Mouse (Mus musculus) ES-E14 (cell line): ENCODE data around the gene Fam241a. TPM values are rescaled to one million over a fixed set of nuclear protein-coding genes. Genes with fewer than 3 reads are reported as not detected.

Experiments used
- DNase-seq: peaks from one replicate; pipeline ENCODE4 v3.0.0-alpha.2; 2013; ENCODE audit warnings: low read depth, low spot score
- H3K27ac ChIP-seq: 2 replicates; pipeline ENCODE4 v1.5.1; 2012; ENCODE audit warnings: low read depth, mild to moderate bottlenecking, low read length, moderate library complexity, mixed read lengths; ENCODE audit not compliant: poor library complexity, insufficient read depth, severe bottlenecking
- H3K36me3 ChIP-seq: 2 replicates; pipeline ENCODE4 v1.6.1; 2012; ENCODE audit warnings: mild to moderate bottlenecking, low read length, moderate library complexity, mixed read lengths; ENCODE audit not compliant: control insufficient read depth, poor library complexity, insufficient read depth, severe bottlenecking
- H3K4me1 ChIP-seq, 2 experiments: fragments of 150-350 bp in 1 of 2; sonication (generic) in 1 of 2; 2 replicates each; pipeline ENCODE4 v1.6.1; 2012; ENCODE audit warnings: low read length in 2 of 2, mild to moderate bottlenecking in 1 of 2, mixed read lengths in 1 of 2; ENCODE audit not compliant: control insufficient read depth in 2 of 2, insufficient read depth in 2 of 2, poor library complexity in 1 of 2
- H3K4me3 ChIP-seq, 2 experiments: fragments of 150-350 bp in 1 of 2; sonication (generic) in 1 of 2; 2 replicates each; pipeline ENCODE4 v1.5.1; 2012; ENCODE audit warnings: low read length in 2 of 2, low read depth in 1 of 2, mild to moderate bottlenecking in 1 of 2, mixed read lengths in 1 of 2; ENCODE audit not compliant: insufficient read depth in 1 of 2, poor library complexity in 1 of 2, severe bottlenecking in 1 of 2
- H3K9ac ChIP-seq: 2 replicates; pipeline ENCODE4 v1.6.1; 2012; ENCODE audit warnings: low read depth, mild to moderate bottlenecking, low read length, mixed read lengths; ENCODE audit not compliant: poor library complexity, insufficient read depth, severe bottlenecking
- H3K9me3 ChIP-seq: fragments of 150-350 bp; sonication (generic); 2 replicates; pipeline ENCODE4 v1.6.1; 2012; ENCODE audit warnings: low read depth, mild to moderate bottlenecking, low read length; ENCODE audit not compliant: control insufficient read depth, insufficient read depth
- CHD2 ChIP-seq: IDR thresholded peaks from 2 replicates; pipeline ENCODE4 v1.6.1; 2014; ENCODE audit warnings: mild to moderate bottlenecking, low read depth, low read length, inconsistent platforms
- HCFC1 ChIP-seq: IDR thresholded peaks from 2 replicates; pipeline ENCODE4 v1.6.1; 2012; ENCODE audit warnings: low read length, inconsistent platforms, borderline replicate concordance; ENCODE audit not compliant: insufficient read depth
- MAFK ChIP-seq: IDR thresholded peaks from 2 replicates; pipeline ENCODE4 v1.6.1; 2014; ENCODE audit warnings: mild to moderate bottlenecking, low read depth, low read length, inconsistent platforms; ENCODE audit not compliant: insufficient read depth
- ZC3H11A ChIP-seq: IDR thresholded peaks from 2 replicates; pipeline ENCODE4 v1.6.1; 2012; ENCODE audit warnings: low read depth, mild to moderate bottlenecking, inconsistent platforms, low read length, borderline replicate concordance
- ZNF384 ChIP-seq: IDR thresholded peaks from 2 replicates; pipeline ENCODE4 v1.6.1; 2012; ENCODE audit warnings: low read depth, low read length, inconsistent platforms
- in situ Hi-C, 2 experiments: fragments of 600-800 bp; cut with MboI; formaldehyde crosslinking; loops; one replicate each; pipeline ENCODE4 v1.15.1; 2025; ENCODE audit warnings: low sequenced_read_pairs in 2 of 2, inconsistent platforms in 1 of 2; ENCODE audit not compliant: unreplicated experiment in 2 of 2
- total RNA-seq: library from RNA; depleted of rRNA; stranded (reverse); fragments of 300-350 nt; gene quantifications from 2 replicates; pipeline ENCODE4 v1.2.3, GENCODE M21; 2012

Gene Fam241a
- total RNA-seq, 1 experiment, result 0.71 TPM

GRCm38 (mm10) chr3:127926635-127927183 lies 30.6 kb upstream of the Fam241a start:
- H3K27ac ChIP-seq, result no peak overlapping the region
- no peak overlapping the region for H3K4me3 ChIP-seq
- no peak for DNase-seq
- TF ChIP-seq ZC3H11A (no peak), ZNF384 (no peak), MAFK (no peak)
- in situ Hi-C loops, result no loop called here
- no peaks in the 10 kb centered on the region for H3K9me3 ChIP-seq
- H3K36me3 ChIP-seq, result no peaks in the 10 kb centered on the region
- no peak overlapping the region for H3K9ac ChIP-seq
- H3K4me1 ChIP-seq, result peaks cover 1 to 4% of the 10 kb centered on the region in 2 experiments; a peak in 2 of 4 replicates

GRCm38 (mm10) chr3:127924464-127924863 lies 28.3 kb upstream of the Fam241a start:
- H3K4me3 ChIP-seq, result no peak overlapping the region
- H3K36me3 ChIP-seq, result no peaks in the 10 kb centered on the region
- DNase-seq, result no peak
- no peak overlapping the region for H3K9ac ChIP-seq
- peaks cover 1 to 4% of the 10 kb centered on the region in 2 experiments; a peak in 2 of 4 replicates for H3K4me1 ChIP-seq
- in situ Hi-C loops, result no loop called here
- no peak overlapping the region for H3K27ac ChIP-seq
- TF ChIP-seq ZNF384 (no peak), CHD2 (no peak), HCFC1 (no peak), MAFK (no peak), ZC3H11A (no peak)
- H3K9me3 ChIP-seq, result no peaks in the 10 kb centered on the region

- H3K36me3 ChIP-seq, result no peaks in the 10 kb centered on the region
- peaks cover 1 to 4% of the 10 kb centered on the region in 2 experiments; a peak in 2 of 4 replicates for H3K4me1 ChIP-seq
- H3K27ac ChIP-seq, result no peak overlapping the region
- TF ChIP-seq MAFK (no peak), CHD2 (no peak)
- no peak overlapping the region for H3K4me3 ChIP-seq
- H3K9me3 ChIP-seq, result no peaks in the 10 kb centered on the region
- DNase-seq, result no peak
- in situ Hi-C loops, result no loop called here
- H3K9ac ChIP-seq, result no peak overlapping the region
These were observed 27.1 kb upstream of the Fam241a start for GRCm38 (mm10) chr3:127923183-127923582.

- Histone ChIP-seq H3K4me1 (peaks cover 1 to 4% of the 10 kb centered on the region in 2 experiments; a peak in 2 of 4 replicates), H3K9ac (no peak overlapping the region), H3K27ac (no peak overlapping the region), H3K4me3 (no peak overlapping the region), H3K9me3 (no peaks in the 10 kb centered on the region), H3K36me3 (no peaks in the 10 kb centered on the region)
- no peak for DNase-seq
- in situ Hi-C loops, result no loop called here
- no peak for TF ChIP-seq ZC3H11A
- TF ChIP-seq MAFK, result no peak
These were observed 26.0 kb upstream of the Fam241a start for GRCm38 (mm10) chr3:127922125-127922524.

GRCm38 (mm10) chr3:127917999-127918661 lies 22.0 kb upstream of the Fam241a start:
- DNase-seq, result no peak
- no peak overlapping the region for H3K9ac ChIP-seq
- no peak overlapping the region for H3K4me3 ChIP-seq
- no peak overlapping the region for H3K27ac ChIP-seq
- no peaks in the 10 kb centered on the region for H3K36me3 ChIP-seq
- TF ChIP-seq MAFK (no peak), CHD2 (no peak), HCFC1 (no peak), ZC3H11A (no peak), ZNF384 (no peak)
- H3K4me1 ChIP-seq, result no peaks in the 10 kb centered on the region
- in situ Hi-C loops, result no loop called here
- no peaks in the 10 kb centered on the region for H3K9me3 ChIP-seq
